Comparison of ENCODE assay signal across 7 mouse cellular contexts in the genomic region with DNA sequence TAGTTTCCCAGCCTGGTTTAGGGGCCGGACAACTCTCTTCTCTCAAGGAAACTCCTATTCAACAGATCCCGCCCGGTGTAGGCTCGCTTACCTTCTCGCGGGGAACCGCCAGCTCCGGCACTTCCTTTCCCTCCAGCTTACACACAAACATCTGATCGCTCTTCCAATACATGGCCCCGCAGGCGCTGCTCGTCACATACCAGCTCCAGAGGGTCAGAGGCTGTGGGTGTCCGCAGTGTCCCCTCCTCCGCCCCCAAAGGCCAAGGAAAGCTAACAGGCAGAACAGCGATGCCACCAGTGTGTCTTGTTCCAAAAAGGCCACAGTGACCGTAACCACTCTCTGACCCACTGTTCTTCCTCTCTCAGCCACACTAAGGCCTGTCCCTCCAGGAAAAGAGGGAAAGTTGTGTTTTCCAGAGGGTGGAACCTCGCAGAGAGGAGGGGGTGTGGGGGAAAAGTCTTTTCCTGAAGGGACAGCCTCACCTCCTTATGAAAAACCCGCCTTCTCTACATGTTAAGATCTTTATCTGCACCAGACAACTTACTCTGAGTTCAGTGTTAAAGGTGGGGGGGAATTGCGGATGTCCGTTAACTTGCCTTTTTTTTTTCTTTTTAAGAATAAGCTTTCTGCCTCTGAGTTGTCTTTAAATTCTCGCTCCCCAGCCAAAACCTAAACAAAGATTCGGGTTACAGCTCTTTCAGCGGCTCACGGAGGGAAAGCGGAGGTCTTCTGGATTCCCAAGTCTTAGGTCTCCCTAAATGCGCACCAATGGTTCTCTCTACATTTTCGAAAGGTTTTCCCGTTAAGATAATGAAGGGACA. TPM values are rescaled to one million over a fixed set of nuclear protein-coding genes. Genes with fewer than 3 reads are reported as not detected.
DNase-seq lines count a peak whose midpoint lies in the region; ATAC-seq and TF ChIP-seq lines count a peak whose summit lies in the region.

Gene Lhx8, minus strand, starts transcription at position 479 of the 822 bp plus-strand sequence.

- under 1% methylated on average over 28 of the region's 28 CpGs for WGBS in forebrain, embryonic 11.5 days
- 1% methylated on average over 28 of the region's 28 CpGs for WGBS in hindbrain, embryonic 13.5 days
- WGBS in thymus, adult 2 months: 4% methylated on average over 28 of the region's 28 CpGs

- H3K4me2 ChIP-seq in forebrain, embryonic 11.5 days (ENCODE audit: low read depth, low read length, severe bottlenecking): peak within 1 kb of the TSS; percentile 88
- H3K4me2 ChIP-seq in hindbrain, embryonic 13.5 days: peak within 1 kb of the TSS; percentile 23

- ATAC-seq in forebrain, embryonic 11.5 days (replicated peaks; ENCODE audit: low FRiP score): no peak
- no peak for ATAC-seq in hindbrain, embryonic 13.5 days (ENCODE audit: low FRiP score)
- ATAC-seq in megakaryocyte-erythroid progenitor cell, adult 5-6 weeks (replicated peaks; ENCODE audit: low FRiP score, low TSS enrichment, poor library complexity, severe bottlenecking): peak; percentile 13; the same call in 1 of the 2 replicates
- ATAC-seq in granulocyte monocyte progenitor cell, adult 5-6 weeks (replicated peaks; ENCODE audit: poor library complexity, severe bottlenecking): no peak

- peak within 1 kb of the TSS; percentile 37; the same call in 1 of the 2 replicates for H3K27ac ChIP-seq in forebrain, embryonic 11.5 days (ENCODE audit: low read depth, low read length)
- H3K27ac ChIP-seq in hindbrain, embryonic 13.5 days: no peak within 1 kb of the TSS
- H3K27ac ChIP-seq in thymus, adult 2 months (ENCODE audit: control insufficient read depth, insufficient read depth, low read length): no peak within 1 kb of the TSS

- H3K4me1 ChIP-seq in forebrain, embryonic 11.5 days (replicated peaks; ENCODE audit: control insufficient read depth, insufficient read depth, low read length): peaks cover 27% of the 10 kb centered on the region
- H3K4me1 ChIP-seq in hindbrain, embryonic 13.5 days (replicated peaks): peaks cover 24% of the 10 kb centered on the region
- H3K4me1 ChIP-seq in thymus, adult 2 months (replicated peaks; ENCODE audit: control insufficient read depth, insufficient read depth, low read length): no peaks in the 10 kb centered on the region

- peak within 1 kb of the TSS; percentile 41 for H3K4me3 ChIP-seq in forebrain, embryonic 11.5 days (ENCODE audit: low read depth, low read length)
- H3K4me3 ChIP-seq in hindbrain, embryonic 13.5 days: peak within 1 kb of the TSS; percentile 15
- H3K4me3 ChIP-seq in thymus, adult 2 months (ENCODE audit: control insufficient read depth, insufficient read depth, low read length): no peak within 1 kb of the TSS

- no peaks in the 10 kb centered on the region for H3K36me3 ChIP-seq in forebrain, embryonic 11.5 days (ENCODE audit: control insufficient read depth, insufficient read depth, low read length)
- no peaks in the 10 kb centered on the region for H3K36me3 ChIP-seq in hindbrain, embryonic 13.5 days
- H3K36me3 ChIP-seq in thymus, adult 2 months (ENCODE audit: control insufficient read depth, insufficient read depth, low read length): no peaks in the 10 kb centered on the region

- peaks cover 84% of the 10 kb centered on the region for H3K27me3 ChIP-seq in forebrain, embryonic 11.5 days (ENCODE audit: control insufficient read depth, insufficient read depth, low read length)
- peaks cover 87% of the 10 kb centered on the region for H3K27me3 ChIP-seq in hindbrain, embryonic 13.5 days
- peaks cover 16% of the 10 kb centered on the region for H3K27me3 ChIP-seq in thymus, adult 2 months (ENCODE audit: control insufficient read depth, insufficient read depth, low read length)

- no peak for TF ChIP-seq CTCF in thymus, adult 2 months (IDR thresholded peaks at IDR 0.05; ENCODE audit: borderline replicate concordance, control insufficient read depth, extremely low read depth, insufficient read depth, low read length, poor library complexity)

- H3K9ac ChIP-seq in forebrain, embryonic 11.5 days (ENCODE audit: low read length): peak within 1 kb of the TSS; percentile 35
- no peak within 1 kb of the TSS for H3K9ac ChIP-seq in hindbrain, embryonic 13.5 days

- no peak for TF ChIP-seq POLR2A in thymus, adult 2 months (IDR thresholded peaks at IDR 0.05; ENCODE audit: control insufficient read depth, extremely low read depth, insufficient read depth, low read length, poor library complexity)

- peak; percentile 16 for DNase-seq in ovary, postnatal 36 days (ENCODE audit: low spot score)
- DNase-seq in ovary, postnatal 14 days (ENCODE audit: low spot score): no peak
- DNase-seq in forebrain, embryonic 11.5 days (ENCODE audit: low spot score): peak; percentile 74
- DNase-seq in thymus, adult 2 months: no peak

- no peaks in the 10 kb centered on the region for H3K9me3 ChIP-seq in forebrain, embryonic 11.5 days (ENCODE audit: control insufficient read depth, low read length)
- H3K9me3 ChIP-seq in hindbrain, embryonic 13.5 days: no peaks in the 10 kb centered on the region

RNA-seq across cellular contexts. Expression of gene Lhx8, which starts in this region (rescaled TPM):
- polyA plus RNA-seq in forebrain, embryonic 11.5 days (2014; fragmentation: Nextera tagmentation; extraction: Ambion mirVana): 19.8 and 31.4 TPM in 2 replicates
- polyA plus RNA-seq in hindbrain, embryonic 13.5 days (2015; fragmentation: Nextera tagmentation; extraction: Ambion mirVana): 0.26 and 0.32 TPM in 2 replicates
- not detected in 2 replicates for total RNA-seq in megakaryocyte-erythroid progenitor cell, adult 5-6 weeks (2014; fragmentation: Nextera tagmentation)
- total RNA-seq in megakaryocyte-erythroid progenitor cell, adult 5-6 weeks (2017): not detected in 2 replicates
- polyA plus RNA-seq in thymus, adult 2 months (2012; rRNA removed): 0.32 and 0.57 TPM in 2 replicates
- not detected in 2 replicates for total RNA-seq in granulocyte monocyte progenitor cell, adult 5-6 weeks (2014; fragmentation: Nextera tagmentation)
- not detected in 2 replicates for total RNA-seq in granulocyte monocyte progenitor cell, adult 5-6 weeks (2017)

Comparison
In these comparisons a context has a peak if more than half of its experiments do, and no peak if none do; other contexts are left out.
1. RNA of gene Lhx8 (polyA plus RNA-seq): 19.8 to 31.4 TPM in forebrain, embryonic 11.5 days; 0.32 to 0.57 TPM in thymus, adult 2 months and 0.26 to 0.32 TPM in hindbrain, embryonic 13.5 days; every median in the first group is over 10 times any median in the second.
2. DNase-seq: peak in ovary, postnatal 36 days (single experiment) and forebrain, embryonic 11.5 days (single experiment); none in ovary, postnatal 14 days (single experiment) and thymus, adult 2 months (single experiment).
3. Peak in ATAC-seq in megakaryocyte-erythroid progenitor cell, adult 5-6 weeks; RNA of the gene not detected or under 1 TPM.